Mouse (Mus musculus) left cerebral cortex, adult 8-10 months (tissue): ENCODE data around the gene Chsy1. TPM values are rescaled to one million over a fixed set of nuclear protein-coding genes. Genes with fewer than 3 reads are reported as not detected.

Experiments
- DNase-seq, 2 experiments: peaks; one replicate each; pipeline ENCODE4 v3.0.0; 2022; ENCODE audit warnings: low spot score in 2 of 2
- total RNA-seq, 4 experiments: library from RNA; stranded (reverse); gene quantifications; 2 replicates each; pipeline ENCODE4 v1.2.4; 2022

Chsy1 gene
- total RNA-seq, 4 experiments from 2014 or later: 15.5 to 17.3 (median 16.6) TPM

GRCm38 (mm10) chr7:66138878-66139277 is 29.6 kb downstream of the Chsy1 start:
- DNase-seq: no peak

DNA sequence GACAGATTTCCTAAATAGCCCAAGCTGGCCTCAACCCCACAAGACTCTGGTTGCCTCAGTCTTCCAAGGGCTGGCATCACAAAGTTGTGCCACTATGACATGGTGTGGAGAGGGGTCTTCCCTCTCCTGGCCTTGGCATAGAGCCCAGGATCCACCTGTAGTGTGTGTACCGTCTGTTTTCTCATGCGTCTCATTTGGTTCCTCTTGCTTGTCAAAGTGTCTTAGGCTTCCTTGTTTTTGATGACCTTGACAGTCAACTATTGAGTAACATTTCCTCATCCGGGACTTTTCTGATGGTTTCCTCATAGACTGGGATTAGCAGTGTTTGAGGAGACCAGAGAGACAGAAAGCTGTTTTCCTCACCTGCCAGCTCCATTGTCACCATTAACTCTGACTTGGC is 30.8 kb downstream of the Chsy1 start:
- DNase-seq: no peak

DNA sequence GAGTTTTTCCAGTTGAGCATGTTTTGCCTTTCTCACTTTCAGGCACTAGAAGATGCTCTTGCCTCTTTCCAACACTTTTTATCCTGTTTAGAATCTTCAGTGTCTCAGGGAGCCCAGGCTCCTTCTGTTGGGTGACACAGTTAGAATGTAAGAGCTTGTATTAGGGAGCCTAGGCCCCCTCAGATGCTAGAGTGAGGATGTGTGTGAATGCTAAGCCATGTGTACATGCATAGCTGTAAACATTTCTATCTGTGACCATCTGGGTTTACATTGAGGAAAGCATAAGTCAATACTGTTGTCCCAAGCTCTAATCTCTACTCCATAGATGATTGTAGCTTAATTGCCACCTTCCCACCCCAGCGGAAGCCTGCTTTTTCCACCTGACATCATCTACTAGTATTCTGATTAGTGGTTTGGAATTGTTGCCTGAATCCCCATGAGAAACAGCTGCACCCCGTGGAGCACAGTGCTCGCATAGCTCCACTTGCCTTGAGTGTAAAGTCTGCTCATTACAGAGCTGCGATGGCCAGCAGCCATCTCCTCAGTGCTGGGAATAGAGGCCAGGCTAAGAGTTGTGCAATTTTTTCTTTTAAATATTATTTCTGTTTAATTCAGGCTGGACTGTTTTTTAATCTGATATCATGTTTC is 31.7 kb downstream of the Chsy1 start:
- no peak for DNase-seq

GRCm38 (mm10) chr7:66142514-66142913 is 33.2 kb downstream of the Chsy1 start:
- DNase-seq: no peak

- DNase-seq: no peak
These were observed 35.2 kb downstream of the Chsy1 start for GRCm38 (mm10) chr7:66144543-66144942.

GRCm38 (mm10) chr7:66147156-66147555 is 37.8 kb downstream of the Chsy1 start:
- DNase-seq: no peak

GRCm38 (mm10) chr7:66147816-66148215 is 38.5 kb downstream of the Chsy1 start:
- DNase-seq: no peak

DNA sequence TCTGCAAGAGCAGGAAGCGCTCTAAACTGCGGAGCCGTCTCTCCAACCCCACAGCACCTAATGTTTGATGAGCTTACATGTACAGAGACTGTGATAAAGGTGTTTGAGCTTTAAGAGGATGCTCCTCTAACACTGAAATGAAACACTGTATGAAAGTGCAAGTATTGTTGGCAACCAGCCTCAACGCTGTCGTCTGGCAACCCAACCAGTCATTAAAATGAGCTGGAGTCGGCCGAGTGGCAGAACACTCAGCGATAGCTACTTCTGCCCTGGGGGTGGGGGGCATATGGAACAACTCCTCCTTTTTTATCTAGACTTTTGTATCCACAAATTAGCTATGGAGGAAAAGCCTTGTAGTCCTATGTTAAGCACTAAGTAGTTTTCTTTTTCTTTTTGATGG is 40.2 kb downstream of the Chsy1 start:
- no peak for DNase-seq

- no peak for DNase-seq
These were observed 41.1 kb downstream of the Chsy1 start for GRCm38 (mm10) chr7:66150411-66150810.

DNA sequence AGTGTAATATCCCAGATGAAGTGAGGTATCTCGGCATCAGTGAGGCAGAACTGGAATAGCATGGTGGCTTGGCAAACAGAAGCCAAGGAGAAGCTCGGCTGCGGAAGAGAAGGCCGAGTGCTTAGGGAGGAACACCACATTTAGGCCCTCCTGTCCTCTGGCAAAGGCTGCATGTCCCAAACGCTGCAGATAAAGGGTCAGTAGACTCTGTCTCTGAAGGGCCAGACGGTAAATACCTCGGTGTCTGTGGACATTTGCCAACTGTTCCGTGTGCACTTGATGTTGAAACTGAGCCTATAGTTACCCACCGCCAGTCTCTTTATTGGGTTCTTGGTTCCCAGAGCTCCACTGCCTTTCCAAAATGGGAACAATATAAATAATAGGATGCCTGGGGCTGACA is 48.1 kb downstream of the Chsy1 start:
- DNase-seq: no peak

DNA sequence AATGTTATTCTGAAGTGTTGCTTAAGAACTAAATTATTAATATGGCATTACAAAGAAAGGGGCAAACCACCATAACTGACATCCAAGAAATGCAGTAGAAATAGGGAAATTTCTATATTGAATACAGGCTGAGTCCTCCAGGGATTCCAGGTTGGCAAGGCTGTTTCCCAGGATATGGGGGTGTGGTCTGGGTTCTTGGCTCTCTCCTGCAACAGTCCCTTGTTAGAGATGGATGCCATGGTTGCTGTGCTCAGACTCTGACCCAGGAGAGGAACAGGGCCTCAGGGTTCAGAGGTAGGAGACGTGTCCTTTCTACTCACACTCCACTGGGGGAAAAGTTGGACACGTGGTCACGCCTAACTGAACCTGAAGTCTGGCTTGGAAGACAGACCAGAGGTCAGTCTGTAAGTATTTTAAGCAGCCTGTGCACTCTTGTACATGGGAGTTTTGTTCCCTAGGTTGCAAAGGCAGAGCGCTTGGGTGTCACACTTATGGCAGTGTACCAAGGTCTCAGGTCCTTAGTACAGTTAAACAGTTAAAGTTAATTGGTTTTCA is 48.6 kb downstream of the Chsy1 start:
- no peak for DNase-seq

- no peak for DNase-seq
These were observed 49.4 kb downstream of the Chsy1 start for GRCm38 (mm10) chr7:66158616-66159129.

GRCm38 (mm10) chr7:66159961-66160360 is 50.6 kb downstream of the Chsy1 start:
- DNase-seq: no peak

DNA sequence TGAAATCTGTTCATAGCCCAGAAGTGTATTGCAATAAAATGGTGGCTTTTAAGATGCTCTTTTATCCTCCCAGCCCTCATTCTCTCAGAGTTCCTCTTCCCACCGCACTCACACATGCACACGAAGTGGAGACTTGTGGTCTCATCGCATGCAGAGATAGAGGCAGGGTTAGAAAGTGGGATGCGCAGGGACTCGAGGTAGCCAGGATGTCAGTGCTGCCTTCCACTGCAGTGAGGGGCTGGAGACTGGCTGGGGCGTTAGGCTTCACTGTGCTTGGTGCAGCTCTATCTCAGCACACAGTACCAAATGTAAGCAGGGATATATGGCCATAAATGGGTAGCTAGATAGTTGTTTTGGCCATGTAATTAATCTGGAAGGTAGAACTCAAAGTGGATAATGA is 52.5 kb downstream of the Chsy1 start:
- no peak for DNase-seq

- no peak for DNase-seq
These were observed 53.2 kb downstream of the Chsy1 start for GRCm38 (mm10) chr7:66162489-66162888.

- no peak for DNase-seq
These were observed 53.7 kb downstream of the Chsy1 start for GRCm38 (mm10) chr7:66162981-66163380.

DNA sequence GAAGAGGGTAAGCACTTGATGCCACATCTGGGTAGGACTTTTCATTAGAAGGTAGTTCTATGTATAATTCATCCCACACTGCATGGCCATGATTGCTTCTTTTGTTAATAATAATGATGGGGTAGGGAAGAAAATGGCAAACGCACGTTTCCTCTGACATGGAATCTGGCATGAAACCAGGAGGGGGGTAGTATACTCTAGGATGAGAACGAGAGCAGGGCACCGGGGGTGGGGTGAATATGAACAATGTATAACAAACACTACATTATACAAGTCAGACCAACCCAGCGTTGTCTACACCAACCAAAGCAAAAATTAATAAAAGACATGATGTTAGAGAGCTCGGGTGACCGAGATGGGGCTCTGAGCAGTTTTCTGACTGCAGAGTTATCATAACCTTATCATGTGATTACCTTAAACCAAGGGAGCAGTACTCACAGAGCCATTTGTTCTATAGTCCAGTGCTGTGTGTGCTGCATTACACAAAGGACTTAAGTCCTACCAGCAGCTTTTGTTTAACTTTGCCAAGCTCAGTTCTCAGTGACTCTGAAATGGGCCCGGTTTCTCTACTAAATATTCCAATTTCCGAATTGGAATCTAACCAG is 55.2 kb downstream of the Chsy1 start:
- DNase-seq: no peak

DNA sequence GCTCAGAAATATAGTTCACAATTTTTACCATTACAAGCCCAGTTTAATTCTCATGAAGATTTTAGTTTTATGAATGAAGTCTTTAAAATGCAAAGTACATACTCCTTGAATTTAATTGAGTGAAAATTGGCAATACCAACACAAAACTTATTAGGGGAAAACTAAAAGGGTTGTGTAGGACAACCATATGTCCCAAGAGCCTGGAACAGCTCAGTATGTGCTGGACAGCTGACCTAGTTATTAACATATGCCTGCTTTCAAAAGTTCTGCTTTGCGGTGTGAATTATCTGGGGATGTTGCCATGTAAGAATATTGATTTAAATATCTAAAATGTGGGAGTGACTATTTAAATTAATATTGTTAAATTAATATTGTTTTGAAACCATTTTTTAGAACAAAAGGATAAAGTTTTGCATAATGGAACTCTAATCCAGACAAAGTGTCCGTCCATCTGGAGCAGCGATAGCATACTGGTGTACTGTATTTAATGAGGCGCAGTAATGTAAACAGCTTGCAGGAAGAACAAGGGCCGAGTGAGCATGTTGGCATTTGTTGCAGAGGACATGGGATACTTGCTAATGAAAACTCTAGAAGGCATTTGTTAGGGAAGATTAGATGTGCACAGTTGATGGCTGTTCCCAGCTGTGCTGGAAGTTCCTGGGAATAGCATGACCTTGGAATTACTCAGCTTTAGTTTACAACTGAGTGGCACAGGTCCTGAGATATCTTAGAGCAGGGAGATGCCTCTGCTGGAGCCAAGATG is 55.9 kb downstream of the Chsy1 start:
- no peak for DNase-seq

DNA sequence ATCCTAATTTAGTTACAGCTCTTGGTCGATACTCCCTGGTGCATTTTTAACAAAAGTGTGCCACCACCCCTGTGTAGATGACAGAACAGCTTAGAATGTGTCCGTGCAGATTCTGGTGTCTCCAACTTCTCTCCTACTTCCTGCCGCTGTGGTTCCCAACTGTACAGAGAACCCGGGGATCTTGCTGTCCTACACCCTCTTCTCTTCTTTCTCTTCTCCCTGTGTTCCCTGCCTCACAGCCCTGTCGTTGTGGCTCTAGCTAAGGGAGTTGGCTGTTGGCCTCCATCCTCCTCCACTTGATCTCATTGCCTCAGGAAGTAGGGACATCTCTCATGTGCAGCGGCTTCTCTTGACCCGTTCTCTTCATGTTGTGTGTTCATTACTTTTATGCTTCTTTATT is 59.6 kb downstream of the Chsy1 start:
- DNase-seq: no peak

GRCm38 (mm10) chr7:66169476-66169875 is 60.2 kb downstream of the Chsy1 start:
- no peak for DNase-seq

- no peak for DNase-seq
These were observed 61.6 kb downstream of the Chsy1 start for GRCm38 (mm10) chr7:66170802-66171505.

DNA sequence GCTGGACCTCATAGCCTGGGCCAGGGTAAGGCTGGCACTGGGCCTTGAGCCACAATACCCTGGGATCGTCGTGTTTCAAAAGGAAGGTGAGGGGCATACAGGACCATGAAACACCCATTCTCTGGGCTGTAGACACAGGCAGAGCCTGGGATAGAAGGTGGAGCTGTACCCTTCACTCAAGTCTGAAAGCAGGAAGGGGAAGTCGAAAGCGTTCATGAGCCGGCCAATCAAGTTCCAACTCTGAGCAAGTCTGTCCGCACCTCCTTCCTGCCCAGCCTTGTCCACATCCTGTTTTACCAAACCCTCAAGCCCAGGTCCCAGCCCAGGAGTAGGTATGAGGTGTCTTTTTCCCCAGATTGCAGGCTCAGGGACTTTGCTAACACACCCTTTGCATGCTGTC is 66.4 kb downstream of the Chsy1 start:
- no peak for DNase-seq
